Comparison of ENCODE assay signal across 16 mouse cellular contexts in genomic region chr12:25104541-25104940, GRCm38 (mm10).
"Had no signal": no experiment of that assay in that cellular context is flagged by ENCODE, and none has a peak within 500 bp of the region (broad histone marks: within the 10 kb centered on the region; RNA-seq: fewer than 3 reads in every experiment).

No protein-coding gene starts in this region.

- ATAC-seq: lung, postnatal 0 days; midbrain, embryonic 13.5 days; midbrain, embryonic 16.5 days had no signal

- H3K36me3 ChIP-seq: liver, embryonic 13.5 days; midbrain, embryonic 10.5 days; midbrain, embryonic 13.5 days; neural tube, embryonic 13.5 days had no signal

- H3K9me3 ChIP-seq: liver, embryonic 13.5 days; midbrain, embryonic 10.5 days; midbrain, embryonic 13.5 days; neural tube, embryonic 13.5 days had no signal

- DNase-seq: kidney, adult 9 months; layer of hippocampus, postnatal 36 days; liver, embryonic 13.5 days; lung, adult 2 months; thymus, adult 2 months; thymus, postnatal 14 days; thymus, postnatal 4 days had no signal

- H3K4me3 ChIP-seq: left cerebral cortex, adult 2 months; liver, embryonic 13.5 days; megakaryocyte, embryonic 14.5 days; midbrain, embryonic 10.5 days; midbrain, embryonic 13.5 days; myocyte; neural tube, embryonic 13.5 days had no signal

- H3K27me3 ChIP-seq: neural tube, embryonic 13.5 days had no signal

- H3K27ac ChIP-seq: liver, embryonic 13.5 days; midbrain, embryonic 13.5 days; neural tube, embryonic 13.5 days; stomach, postnatal 0 days had no signal

- H3K4me2 ChIP-seq: liver, embryonic 13.5 days; midbrain, embryonic 13.5 days; neural tube, embryonic 13.5 days had no signal

- H3K9ac ChIP-seq: liver, embryonic 13.5 days; midbrain, embryonic 13.5 days; neural tube, embryonic 13.5 days had no signal
